Mouse (Mus musculus) adrenal gland, postnatal 10 days (tissue): ENCODE results near the gene St6galnac6. TPM values are rescaled to one million over a fixed set of nuclear protein-coding genes. Genes with fewer than 3 reads are reported as not detected.
A peak's percentile ranks its signal among the peaks of the same experiment; 100 is the strongest.

Source experiments
- DNase-seq: peaks from one replicate; pipeline ENCODE4 v3.0.0; 2021; ENCODE audit warnings: mixed read lengths
- long read RNA-seq, 2 experiments: library from polyadenylated mRNA; stranded (forward); transcript quantifications; one replicate each; pipeline ENCODE4 v2.0.0; 2021
- total RNA-seq, 2 experiments: library from RNA; stranded (reverse); gene quantifications; 2 replicates each; pipeline ENCODE4 v1.2.3; 2021

Gene St6galnac6
- total RNA-seq: 10 to 100 TPM; 55.2 to 64.1 TPM
- long read RNA-seq, experiment 1, transcript St6galnac6-205 (6 exons, 2,402 nt): major isoform, 11 of 60 reads
- long read RNA-seq, experiment 1, transcript St6galnac6-203 (7 exons, 2,394 nt): minor isoform, 9 of 60 reads
- long read RNA-seq, experiment 1, partial matches to known transcripts: 22 of 60 reads
- long read RNA-seq, experiment 1, other reads (novel, unspliced or antisense): 14 of 60 reads
- long read RNA-seq, experiment 2, partial matches to known transcripts: 3 of 8 reads
- long read RNA-seq, experiment 2, other reads (novel, unspliced or antisense): 3 of 8 reads

DNA sequence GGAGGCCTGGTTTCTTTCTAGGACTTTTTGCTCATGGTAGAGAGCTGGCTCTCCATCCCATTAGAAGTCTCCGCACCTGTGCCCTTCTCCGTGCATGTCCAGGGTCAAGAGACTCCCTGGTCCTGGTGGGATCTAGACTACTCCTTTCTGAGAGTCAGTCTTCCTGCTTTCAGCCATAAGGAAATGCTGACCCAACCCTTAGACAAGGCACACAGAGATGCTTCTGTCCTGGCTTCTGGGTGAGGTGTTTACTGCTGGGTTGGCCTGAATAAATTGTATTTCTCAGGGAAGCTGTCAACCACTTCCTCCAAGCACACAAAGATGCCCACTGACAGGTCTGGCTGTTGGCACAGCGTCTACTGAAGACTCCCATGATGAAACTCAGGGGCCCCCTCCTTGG, at the start of gene St6galnac6:
St6galnac6 (plus strand) TSS at position 301 of the 400 bp plus-strand sequence.
- DNase-seq: no peak

DNA sequence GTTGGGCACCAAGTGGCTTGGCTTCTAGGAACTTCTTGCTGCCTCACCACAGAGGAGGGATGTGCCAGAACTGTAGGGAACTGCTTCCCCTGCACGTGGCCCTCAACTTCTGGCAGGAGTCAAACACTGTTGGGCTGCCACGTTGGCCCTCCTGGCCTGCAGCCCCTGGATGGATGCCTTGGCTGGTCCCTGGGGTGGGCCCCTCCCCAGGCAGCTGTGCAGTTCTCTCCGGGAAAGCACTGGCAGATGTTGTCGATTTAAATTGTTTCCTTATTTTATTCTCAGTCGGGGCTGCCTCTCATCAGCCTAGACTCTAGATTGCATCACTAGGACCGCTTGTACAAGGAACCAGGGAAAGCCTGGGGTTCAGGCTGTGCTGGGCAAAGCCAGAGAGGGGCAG, 49.7 kb upstream of the St6galnac6 start:
- DNase-seq: peak; percentile 83

DNA sequence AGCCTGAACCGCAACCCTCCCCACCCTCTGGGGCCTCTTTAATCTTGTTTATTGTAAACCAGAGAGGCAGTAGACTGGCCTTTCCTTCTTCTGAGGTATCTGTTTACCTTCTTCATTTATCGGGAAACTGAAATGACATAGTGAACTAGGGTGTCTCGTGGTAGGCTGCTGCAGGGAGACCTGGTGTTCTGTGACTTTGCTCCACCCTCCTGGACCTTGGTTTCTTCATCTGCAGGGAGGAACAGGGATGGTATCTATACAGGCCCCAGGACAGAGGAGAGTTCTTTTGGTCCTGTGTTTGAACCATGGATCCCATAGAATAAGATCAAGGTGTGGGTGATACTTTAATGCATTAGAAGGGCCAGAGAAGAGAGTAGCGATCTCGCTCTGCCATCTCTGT, 48.3 kb upstream of the St6galnac6 start:
- DNase-seq: no peak

DNA sequence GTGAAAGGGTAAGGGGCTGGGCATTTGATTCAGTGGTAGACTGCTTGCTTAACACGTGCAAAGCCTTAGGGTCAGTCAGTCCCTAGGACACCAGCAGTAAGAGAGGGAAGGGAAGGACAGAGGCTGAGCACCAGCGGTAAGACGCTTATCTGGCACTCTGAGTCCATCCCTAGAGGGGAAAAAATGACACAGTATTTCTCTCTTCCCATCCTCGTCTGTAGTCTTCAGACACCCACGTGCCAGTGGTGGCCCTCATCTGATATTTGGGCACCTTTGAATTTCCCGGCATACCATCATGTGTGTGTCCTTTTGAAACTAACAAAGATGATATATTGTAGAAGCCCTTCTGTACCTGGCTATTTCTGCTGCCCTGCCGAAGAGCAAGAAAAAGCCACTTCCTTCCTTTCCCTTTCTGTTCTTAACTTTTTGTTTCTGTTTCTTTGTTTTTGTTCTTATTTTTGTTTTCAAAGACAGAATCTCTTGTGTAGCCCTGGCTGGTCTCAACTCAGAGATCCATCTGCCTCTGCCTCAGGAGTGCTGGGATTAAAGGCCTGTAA, 45.8 kb upstream of the St6galnac6 start:
- no peak for DNase-seq

DNA sequence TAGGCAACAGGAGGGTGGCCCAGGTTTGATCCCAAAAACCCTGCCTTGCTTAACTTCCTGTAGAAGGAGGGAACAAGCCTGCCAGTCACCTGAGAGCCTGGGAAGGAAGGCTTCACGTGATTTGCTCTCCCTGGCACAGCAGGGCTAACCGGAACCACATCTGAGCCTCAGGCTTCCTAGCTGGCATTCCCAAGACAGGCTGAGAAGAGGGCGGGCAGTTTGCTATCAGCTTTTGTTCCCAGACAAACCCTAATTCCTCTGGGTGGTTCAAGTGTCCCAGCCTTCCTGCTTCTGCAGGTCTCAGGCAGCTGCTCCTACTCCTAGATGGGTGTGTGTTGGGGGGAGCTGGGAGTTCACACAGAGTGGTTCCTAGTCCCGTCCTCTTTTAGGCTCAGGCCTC, 44.0 kb upstream of the St6galnac6 start:
- DNase-seq: no peak

DNA sequence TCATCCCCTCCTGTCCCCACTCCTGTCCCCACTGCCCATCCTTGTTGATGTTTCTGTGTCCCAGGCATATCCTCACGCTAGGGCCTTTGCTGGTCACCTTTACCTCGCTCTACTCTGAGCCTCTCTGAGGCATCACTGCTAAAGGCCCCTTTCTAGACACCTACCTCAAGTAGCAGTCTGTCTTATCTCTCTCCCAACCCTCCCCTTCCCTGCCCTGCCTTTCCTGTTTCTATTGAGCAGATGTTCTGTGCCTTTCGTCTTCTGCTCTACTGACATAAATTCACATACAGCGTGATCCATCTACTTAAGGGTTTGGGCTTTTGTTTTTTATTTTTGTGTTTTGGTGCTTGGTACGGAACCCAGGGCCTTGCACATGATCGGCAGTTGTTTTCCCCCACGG, 43.5 kb upstream of the St6galnac6 start:
- no peak for DNase-seq

DNA sequence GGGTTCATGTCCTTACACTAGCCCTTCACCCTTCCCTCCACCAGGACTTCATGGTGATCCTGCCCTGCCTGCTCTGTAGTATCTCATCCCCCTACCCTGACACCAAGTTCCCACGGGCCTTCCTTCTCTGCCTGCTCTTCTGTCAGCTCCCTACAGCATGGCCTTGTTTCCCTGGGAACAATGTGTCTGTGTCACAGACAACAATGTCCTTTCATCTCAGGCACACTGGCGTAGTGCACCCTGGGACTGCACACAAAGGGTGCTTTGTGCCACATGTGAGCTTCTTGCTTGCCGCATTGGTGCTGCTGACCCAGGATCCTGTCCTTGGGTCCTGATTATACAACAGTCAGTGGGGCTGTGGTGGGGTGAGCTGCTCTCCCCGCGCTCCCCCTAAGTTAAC, 39.9 kb upstream of the St6galnac6 start:
- no peak for DNase-seq

DNA sequence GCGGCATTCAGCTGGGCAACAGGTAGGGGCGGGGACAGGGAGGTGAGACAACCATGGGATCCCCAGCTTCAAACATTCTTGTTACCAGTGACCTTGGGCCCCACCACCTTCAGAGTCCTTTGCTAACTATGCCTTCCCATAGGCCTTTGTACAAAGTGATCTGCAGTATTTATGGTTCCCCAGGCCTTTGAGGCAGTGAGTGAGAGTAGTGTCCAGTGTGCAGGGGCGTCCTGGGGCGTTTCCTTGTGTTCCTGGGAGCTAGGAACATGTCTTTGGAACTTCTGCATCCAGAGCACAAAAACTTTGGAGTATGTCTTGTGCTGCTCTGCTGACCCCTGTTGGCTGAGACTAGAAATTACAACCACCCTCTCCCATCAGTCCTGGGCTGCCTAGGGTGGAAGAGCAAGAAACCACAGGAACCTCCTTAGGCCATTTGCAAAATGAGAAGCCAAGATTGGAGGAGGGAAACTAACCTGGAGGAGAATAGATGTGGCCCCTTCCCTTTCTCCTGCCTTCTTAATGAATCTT, 32.9 kb upstream of the St6galnac6 start:
- DNase-seq: peak; percentile 78

DNA sequence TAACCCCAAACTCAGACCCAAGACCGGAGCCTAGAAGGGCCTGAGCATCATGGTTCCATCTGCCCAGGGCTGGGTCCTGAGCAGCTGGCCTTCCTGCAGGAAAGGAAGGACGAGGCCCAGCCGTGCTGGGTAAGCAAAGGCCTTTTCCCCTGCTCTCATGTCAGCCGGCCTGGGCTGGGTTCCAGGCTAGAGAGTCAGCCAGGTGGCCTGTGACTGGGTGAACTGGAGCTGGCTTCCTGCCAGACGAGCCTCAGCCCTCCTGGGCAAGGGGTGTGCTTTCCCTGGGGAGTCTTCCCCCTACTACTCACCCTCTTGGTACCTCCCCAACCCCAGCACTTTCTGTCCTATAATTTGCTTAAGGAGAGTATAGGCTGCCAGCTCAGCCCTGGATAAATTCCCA, 31.4 kb upstream of the St6galnac6 start:
- DNase-seq: peak; percentile 63

DNA sequence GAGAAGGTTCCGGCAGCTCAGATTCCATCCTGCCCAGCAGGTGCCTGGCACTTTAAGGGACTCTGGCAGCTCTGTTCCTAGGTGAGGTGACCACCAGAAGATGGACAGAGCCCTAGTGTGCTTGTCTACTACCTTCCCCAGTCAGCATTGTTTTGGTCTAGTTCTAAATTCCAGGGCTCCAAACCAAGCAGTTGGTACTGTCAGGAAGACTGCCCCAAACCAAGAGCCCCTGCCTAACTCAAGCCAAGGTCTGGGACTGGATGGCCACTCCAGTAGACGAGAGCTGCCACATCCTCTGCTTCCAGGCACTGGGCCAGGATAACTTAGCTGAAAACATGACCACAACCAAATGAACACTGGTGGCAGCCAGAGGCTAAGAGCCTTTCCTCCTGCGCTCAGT, 30.6 kb upstream of the St6galnac6 start:
- no peak for DNase-seq

DNA sequence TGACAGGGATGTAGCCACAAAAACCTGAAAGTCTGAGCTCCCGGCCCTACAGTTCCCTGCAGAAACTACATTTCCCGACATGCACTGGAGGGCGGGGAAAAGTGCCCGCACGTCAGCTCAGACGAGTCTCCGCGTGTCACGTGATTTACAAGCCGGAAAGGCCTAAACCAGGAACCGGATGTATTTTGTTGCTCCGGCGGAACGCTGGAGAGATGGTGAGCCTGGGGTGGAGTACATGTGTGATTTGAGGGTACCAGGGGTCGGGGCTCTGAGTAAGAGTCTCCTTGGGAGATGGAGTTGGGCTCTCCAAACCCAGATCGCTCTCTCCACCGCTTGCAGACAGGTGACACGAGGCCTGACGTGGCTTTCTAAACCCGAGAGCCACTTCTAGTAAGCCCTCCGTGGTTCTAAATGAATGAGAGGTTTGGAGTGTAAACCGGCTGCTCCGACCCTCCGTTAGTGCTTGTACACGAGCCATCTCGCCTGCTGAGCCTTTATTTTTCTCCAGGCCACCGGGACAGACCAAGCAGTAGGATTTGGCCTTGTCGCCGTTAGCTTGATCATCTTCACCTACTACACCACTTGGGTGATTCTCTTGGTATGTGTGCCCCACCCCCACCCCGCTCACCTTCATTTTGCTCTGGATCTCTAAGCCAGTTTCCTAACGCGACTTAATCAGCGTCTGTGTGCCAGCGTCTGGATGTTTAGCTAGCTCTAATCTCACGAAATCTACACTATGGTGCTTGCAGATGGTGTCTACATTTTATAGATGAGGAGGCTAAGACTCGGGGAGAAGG, 28.6 kb upstream of the St6galnac6 start, which contains the start of gene Dpm2:
Dpm2 (plus strand) TSS at position 161 of the 797 bp plus-strand sequence.
- DNase-seq: peak; percentile 93

DNA sequence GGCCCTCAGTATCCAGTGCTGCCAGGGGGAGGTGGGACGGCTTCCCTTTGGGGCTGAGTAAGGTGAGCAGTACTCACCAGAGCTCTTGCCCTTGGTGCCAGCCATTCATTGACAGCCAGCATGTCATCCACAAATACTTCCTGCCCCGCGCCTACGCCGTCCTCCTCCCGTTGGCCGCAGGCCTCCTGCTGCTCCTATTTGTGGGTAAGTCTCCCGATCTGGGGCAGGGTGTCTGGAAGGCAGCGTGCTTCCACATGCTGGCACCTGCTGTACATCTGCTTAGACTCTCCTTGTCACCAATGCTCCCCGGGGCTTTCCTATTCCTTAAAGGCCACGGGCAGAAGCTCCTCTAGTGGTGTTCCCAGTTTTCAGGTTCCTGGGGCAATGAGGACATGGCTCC, 27.3 kb upstream of the St6galnac6 start:
- no peak for DNase-seq

DNA sequence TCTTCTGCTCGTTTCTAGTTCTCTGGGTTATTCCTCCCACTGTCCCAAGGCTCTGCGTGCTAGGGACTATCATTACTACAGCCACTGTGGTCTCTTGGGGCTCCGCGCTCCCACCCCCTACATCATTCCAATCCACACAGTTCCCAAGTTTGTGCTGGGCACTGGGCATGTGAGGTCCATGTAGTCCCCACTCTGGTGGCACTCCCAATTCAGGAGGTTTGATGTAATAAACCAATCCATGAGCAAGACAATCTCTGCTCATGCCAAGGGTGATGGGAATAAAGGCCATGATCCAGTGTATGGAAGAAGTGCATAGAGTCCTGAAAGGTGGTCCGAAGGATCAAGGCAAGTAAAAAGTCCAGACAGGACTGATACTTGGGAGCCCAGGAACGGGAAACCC, 25.0 kb upstream of the St6galnac6 start, which contains the start of gene Pip5kl1:
Pip5kl1 (plus strand) TSS at position 301 of the 400 bp plus-strand sequence.
- no peak for DNase-seq

DNA sequence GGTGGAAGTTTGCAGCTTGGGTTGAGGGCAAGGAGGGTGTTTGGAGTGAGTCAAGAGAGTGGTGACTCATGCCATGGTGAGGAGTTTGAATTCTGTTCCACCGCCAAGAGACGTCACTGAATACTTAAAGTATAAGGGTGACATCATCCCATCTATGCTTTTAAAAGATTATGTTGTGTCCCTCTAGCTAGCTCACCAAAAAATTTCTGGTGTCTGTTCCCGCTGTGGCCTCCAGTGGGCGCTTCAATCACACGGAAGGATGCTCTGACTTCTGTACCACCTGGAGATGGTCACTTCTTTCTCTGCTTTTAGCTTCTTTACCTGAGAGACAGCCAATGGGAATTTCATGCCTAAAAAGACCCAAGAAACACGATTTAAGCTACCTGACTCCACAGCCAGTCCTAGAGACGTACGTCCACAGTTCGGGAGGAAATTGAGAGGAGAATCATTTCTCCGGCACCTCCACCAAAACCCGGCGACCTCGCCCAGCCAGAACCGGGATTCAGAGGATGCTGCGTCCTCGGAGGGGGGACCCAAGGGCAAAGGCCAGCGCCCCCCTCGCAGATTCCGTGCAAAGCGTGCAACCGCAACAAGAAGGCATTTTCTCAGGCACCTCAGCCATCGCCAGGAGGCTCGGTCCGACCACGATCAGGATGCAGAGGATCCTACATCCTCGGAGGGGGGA, 24.5 kb upstream of the St6galnac6 start:
- DNase-seq: peak; percentile 64

DNA sequence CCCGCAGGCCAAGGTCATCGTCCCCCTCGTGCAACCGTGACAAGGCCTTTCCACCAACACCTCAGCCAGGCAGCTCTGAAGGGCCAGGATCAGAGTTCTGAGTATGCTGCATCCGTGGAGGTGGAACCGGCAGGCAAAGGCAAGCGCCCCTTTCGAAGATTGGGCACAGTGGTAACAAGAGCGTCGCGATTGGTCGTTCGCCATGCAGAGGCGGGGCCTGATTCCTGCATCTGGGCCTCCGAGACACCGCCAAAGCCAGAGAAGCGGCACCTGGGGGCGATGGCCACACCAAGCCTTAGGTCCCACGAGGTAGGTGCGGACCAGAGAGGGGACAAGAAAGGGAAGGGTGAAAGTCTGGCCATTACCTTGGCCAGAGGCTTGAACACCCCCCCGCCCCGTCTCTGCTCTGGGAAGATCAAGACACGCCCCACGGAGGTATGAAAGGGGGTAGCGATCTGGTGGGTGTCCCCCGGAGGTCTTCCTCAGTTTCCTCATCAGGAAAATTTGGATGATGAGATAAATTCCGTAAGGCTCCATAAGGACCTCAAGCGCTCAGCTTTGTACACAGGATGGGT, 23.8 kb upstream of the St6galnac6 start, which contains the start of gene 9430097D07Rik:
9430097D07Rik (minus strand) TSS at position 99 of the 575 bp plus-strand sequence.
- peak; percentile 51 for DNase-seq

DNA sequence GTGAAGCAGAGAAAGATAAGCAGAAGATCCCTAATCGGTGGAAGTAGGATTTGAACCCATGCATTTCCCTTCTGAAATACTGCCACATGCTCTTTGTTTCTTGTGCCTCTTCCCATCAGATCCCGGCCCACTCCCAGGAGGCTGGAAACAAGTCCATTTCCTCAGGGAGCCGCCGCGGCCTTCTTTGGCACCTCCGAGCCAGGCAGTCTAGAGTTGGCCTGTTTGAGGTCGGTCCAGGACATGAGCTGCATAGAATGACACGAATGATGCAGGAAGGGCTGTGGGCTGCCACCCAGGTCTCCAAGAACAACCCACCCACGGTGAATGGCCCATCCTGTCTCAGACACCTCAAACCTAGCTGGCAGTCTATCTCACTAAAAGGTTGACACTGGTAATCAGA, 23.0 kb upstream of the St6galnac6 start:
- no peak for DNase-seq

DNA sequence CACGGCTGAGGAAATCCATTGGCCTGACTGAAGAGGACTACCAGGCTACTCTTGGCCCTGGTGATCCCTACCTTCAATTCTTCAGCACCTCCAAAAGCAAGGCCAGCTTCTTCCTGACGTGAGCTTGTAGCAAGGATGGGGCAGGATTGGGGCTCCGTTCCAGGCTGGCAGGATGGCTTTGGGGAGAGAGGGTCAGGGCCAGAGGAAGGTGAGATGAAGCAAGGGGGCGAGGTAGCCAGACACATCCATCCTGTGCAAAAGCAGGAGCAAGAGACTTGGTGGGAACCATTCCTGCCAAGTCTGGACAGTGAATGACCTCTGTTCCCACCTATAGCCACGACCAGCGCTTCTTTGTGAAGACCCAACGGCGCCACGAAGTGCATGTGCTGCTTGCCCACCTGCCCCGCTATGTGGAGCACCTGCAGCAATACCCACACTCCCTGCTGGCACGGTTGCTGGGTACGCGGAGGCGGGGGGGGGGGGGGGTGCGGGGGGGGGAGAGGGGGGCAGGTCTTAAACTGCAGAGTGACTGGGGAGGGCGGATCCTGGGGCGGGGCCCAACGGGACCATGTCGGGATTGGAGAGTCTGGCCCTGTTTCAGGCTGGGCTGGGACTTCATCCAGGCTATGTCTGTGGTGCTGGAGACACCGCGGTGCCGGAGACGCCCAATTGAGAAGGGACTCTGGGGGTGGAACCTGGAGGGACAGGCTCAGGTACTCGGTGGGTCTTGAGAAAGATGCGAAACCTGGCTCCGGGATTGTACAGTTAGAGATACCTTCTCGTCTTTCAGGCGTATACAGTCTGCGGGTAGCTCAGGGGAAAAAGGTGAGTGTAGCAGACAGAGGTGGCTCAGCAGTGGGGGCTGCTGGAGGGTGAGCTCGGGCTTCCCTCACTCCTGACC, 21.1 kb upstream of the St6galnac6 start:
- DNase-seq: peak; percentile 68

DNA sequence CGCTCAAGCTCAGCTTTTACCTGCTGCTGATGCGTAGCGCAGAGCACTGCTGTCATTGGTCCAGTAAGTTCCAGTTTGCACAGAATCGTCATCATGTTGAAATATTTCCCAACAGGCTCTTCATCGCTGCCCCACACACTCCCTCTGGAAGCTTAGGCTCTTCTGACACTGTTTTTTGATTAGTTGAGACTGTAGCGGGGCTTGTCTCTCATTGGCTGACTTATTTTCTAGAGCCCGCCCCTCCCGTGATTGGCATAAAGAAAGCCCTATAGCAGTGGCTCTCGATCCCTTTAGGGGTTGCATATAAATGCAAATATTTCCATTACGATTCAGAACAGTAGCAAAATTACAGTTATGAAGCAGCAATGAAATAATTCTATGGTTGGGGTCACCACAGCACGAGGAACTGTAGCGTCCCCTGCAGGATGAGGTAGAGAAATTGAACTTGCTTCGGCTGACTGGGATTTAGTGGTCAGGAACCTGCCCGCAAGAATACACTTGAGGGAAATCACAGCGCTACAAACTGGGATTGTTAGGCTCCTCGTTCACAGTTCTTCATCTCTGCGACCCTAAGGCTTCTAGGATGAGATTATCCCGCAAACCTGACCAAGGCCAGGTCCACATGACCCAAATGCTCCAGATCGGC, 17.9 kb upstream of the St6galnac6 start:
- DNase-seq: peak; percentile 65

DNA sequence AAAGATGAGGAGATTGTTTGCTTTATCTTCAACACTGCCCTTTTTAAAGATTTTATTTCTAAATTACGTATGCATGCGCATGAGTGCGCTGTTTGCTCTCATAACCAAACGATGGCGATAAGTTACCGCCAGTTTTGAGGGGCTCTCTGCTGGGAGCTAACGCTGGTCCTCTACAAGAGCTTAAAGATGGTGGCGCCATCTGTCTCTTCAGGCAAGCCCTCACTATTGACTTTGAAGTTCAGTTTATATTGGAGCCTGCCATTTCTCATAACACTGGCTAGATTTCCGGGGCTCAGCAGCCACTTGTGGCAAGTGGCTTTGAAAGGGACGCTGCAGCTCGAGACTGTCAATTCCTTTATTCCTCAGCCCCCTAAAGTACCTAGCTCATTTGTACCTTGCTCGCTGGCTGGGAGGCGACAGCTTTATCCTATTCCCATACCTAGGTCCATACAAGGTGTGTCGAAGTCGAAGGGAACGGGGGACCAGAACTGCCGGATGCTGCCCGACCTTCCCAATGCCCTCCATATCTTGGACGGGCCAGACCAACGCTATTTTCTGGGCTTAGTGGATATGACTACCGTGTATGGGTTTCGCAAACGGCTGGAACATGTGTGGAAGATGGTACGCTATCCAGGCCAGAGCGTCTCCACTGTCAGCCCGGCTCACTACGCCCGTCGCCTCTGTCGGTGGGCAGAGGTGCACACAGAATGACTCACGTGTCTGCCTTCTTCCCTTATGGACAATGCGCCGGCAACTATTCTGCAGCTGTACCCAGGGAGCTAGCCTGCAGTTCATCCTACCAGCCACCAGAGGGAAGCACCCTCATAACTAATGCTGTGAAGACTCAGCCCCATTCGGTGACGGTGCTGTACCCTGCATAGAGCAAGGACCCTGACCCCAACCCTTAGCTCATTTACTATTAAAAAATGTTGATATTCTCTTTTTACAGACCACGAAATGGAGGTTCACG, 16.4 kb upstream of the St6galnac6 start:
- peak; percentile 84 for DNase-seq
